Mouse (Mus musculus): ENCODE measurements at regions not wholly inside any gene's neighbourhood (a gene's known extent, or its start where the extent isn't known, plus 50 kb on each side); places are given as distances from the start of the nearest gene placed in this dataset.

GRCm38 (mm10) chr14:120669665-120670064 lies 191.4 kb downstream of the Rap2a start:
- DNase-seq (ENCODE audit: low read depth), result no peak
- no peak for TF ChIP-seq POLR2A (IDR thresholded peaks at IDR 0.05; ENCODE audit: borderline replicate concordance, extremely low read depth, insufficient read depth, insufficient read length, poor library complexity, severe bottlenecking)
- no peak for TF ChIP-seq CTCF (IDR thresholded peaks at IDR 0.05; ENCODE audit: borderline replicate concordance, extremely low read depth, insufficient read depth, insufficient read length)

- TF ChIP-seq CTCF (IDR thresholded peaks at IDR 0.05; ENCODE audit: borderline replicate concordance, extremely low read depth, insufficient read depth, insufficient read length) (no peak), POLR2A (IDR thresholded peaks at IDR 0.05; ENCODE audit: borderline replicate concordance, extremely low read depth, insufficient read depth, insufficient read length, poor library complexity, severe bottlenecking) (no peak)
- DNase-seq (ENCODE audit: low read depth), result no peak
Observed at GRCm38 (mm10) chr14:120675752-120676151, 197.5 kb downstream of the Rap2a start.

GRCm38 (mm10) chr14:120678533-120678932 lies 200.3 kb downstream of the Rap2a start:
- TF ChIP-seq POLR2A (IDR thresholded peaks at IDR 0.05; ENCODE audit: borderline replicate concordance, extremely low read depth, insufficient read depth, insufficient read length, poor library complexity, severe bottlenecking) (no peak), CTCF (IDR thresholded peaks at IDR 0.05; ENCODE audit: borderline replicate concordance, extremely low read depth, insufficient read depth, insufficient read length) (no peak)
- peak; percentile 45 for DNase-seq (ENCODE audit: low read depth)

- TF ChIP-seq CTCF (IDR thresholded peaks at IDR 0.05; ENCODE audit: borderline replicate concordance, extremely low read depth, insufficient read depth, insufficient read length) (no peak), POLR2A (IDR thresholded peaks at IDR 0.05; ENCODE audit: borderline replicate concordance, extremely low read depth, insufficient read depth, insufficient read length, poor library complexity, severe bottlenecking) (no peak)
- DNase-seq (ENCODE audit: low read depth), result no peak
Observed at GRCm38 (mm10) chr14:120679072-120679471, 200.8 kb downstream of the Rap2a start.

DNA sequence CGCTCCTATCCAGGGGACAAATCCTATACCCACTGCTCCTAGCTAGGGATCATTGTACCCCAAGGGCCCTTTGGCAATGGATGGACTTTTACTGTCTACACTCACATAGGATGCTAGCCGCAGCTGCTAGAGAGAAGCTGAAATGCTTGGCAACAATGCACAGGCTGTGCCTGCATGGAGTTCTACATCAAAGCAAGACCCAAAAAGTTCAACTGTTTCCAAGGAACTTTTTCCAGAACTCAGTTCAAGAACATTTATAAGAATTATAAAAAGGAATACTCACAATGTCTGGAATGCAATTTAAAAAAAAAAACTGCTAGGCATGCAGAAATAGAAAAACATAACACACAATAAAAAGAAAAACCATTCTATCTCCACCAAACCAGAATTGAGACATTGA lies 202.0 kb downstream of the Rap2a start:
- no peak for TF ChIP-seq POLR2A (IDR thresholded peaks at IDR 0.05; ENCODE audit: borderline replicate concordance, extremely low read depth, insufficient read depth, insufficient read length, poor library complexity, severe bottlenecking)
- no peak for TF ChIP-seq CTCF (IDR thresholded peaks at IDR 0.05; ENCODE audit: borderline replicate concordance, extremely low read depth, insufficient read depth, insufficient read length)
- DNase-seq (ENCODE audit: low read depth), result no peak

- peak; percentile 13 for DNase-seq (ENCODE audit: low read depth)
- no peak for TF ChIP-seq POLR2A (IDR thresholded peaks at IDR 0.05; ENCODE audit: borderline replicate concordance, extremely low read depth, insufficient read depth, insufficient read length, poor library complexity, severe bottlenecking)
Observed at GRCm38 (mm10) chr14:120685263-120685662, 207.0 kb downstream of the Rap2a start.

- TF ChIP-seq POLR2A (IDR thresholded peaks at IDR 0.05; ENCODE audit: borderline replicate concordance, extremely low read depth, insufficient read depth, insufficient read length, poor library complexity, severe bottlenecking), result no peak
- TF ChIP-seq CTCF (IDR thresholded peaks at IDR 0.05; ENCODE audit: borderline replicate concordance, extremely low read depth, insufficient read depth, insufficient read length), result no peak
- no peak for DNase-seq (ENCODE audit: low read depth)
Observed at GRCm38 (mm10) chr14:120685877-120686276, 207.6 kb downstream of the Rap2a start.

DNA sequence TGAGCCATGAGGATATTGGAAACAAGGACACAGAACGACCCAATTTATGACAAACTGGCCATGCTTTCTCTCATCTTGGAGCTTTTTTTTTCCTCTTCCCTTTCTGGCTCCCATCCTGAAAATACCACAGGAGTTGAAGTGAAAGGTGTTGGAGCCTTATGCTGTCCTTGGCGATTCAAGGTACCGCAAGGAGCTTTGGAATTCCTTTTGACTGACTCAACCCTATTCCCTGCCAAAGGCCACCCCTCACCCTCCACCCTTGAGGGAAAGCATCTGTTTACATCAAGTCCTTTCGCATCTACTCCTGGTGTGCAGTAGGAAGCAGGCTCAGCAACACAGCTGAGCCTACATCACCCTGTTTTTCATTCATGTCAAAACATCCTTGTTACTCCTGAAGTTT lies 208.5 kb downstream of the Rap2a start:
- TF ChIP-seq POLR2A (IDR thresholded peaks at IDR 0.05; ENCODE audit: borderline replicate concordance, extremely low read depth, insufficient read depth, insufficient read length, poor library complexity, severe bottlenecking) (no peak), CTCF (IDR thresholded peaks at IDR 0.05; ENCODE audit: borderline replicate concordance, extremely low read depth, insufficient read depth, insufficient read length) (no peak)
- no peak for DNase-seq (ENCODE audit: low read depth)

- no peak for DNase-seq (ENCODE audit: low read depth)
- TF ChIP-seq CTCF (IDR thresholded peaks at IDR 0.05; ENCODE audit: borderline replicate concordance, extremely low read depth, insufficient read depth, insufficient read length) (no peak), POLR2A (IDR thresholded peaks at IDR 0.05; ENCODE audit: borderline replicate concordance, extremely low read depth, insufficient read depth, insufficient read length, poor library complexity, severe bottlenecking) (no peak)
Observed at GRCm38 (mm10) chr14:120699378-120699777, 211.6 kb upstream of the Ipo5 start.

- TF ChIP-seq POLR2A (IDR thresholded peaks at IDR 0.05; ENCODE audit: borderline replicate concordance, extremely low read depth, insufficient read depth, insufficient read length, poor library complexity, severe bottlenecking), result no peak
- TF ChIP-seq CTCF (IDR thresholded peaks at IDR 0.05; ENCODE audit: borderline replicate concordance, extremely low read depth, insufficient read depth, insufficient read length), result no peak
- no peak for DNase-seq (ENCODE audit: low read depth)
Observed at GRCm38 (mm10) chr14:120705301-120705801, 205.7 kb upstream of the Ipo5 start.

DNA sequence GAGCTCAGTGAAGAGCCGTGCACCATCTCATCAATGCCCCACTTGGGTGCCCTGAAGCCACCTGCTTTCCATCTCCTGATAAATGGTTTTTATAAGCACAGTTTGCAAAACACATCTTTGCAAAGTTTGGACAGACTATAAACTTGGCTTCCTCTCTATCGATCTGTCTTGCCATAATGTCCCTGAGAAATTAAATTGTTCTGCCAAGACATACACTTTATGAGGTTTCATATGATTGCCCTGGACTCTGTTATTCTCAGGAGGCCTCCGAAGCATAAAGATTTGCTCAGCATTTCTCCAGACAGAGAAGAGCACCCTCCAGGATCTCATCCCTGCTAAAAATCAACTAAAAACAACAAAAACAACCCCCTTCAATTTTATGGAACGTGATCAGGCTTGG lies 200.2 kb upstream of the Ipo5 start:
- DNase-seq (ENCODE audit: low read depth), result no peak
- TF ChIP-seq CTCF (IDR thresholded peaks at IDR 0.05; ENCODE audit: borderline replicate concordance, extremely low read depth, insufficient read depth, insufficient read length) (no peak), POLR2A (IDR thresholded peaks at IDR 0.05; ENCODE audit: borderline replicate concordance, extremely low read depth, insufficient read depth, insufficient read length, poor library complexity, severe bottlenecking) (no peak)

DNA sequence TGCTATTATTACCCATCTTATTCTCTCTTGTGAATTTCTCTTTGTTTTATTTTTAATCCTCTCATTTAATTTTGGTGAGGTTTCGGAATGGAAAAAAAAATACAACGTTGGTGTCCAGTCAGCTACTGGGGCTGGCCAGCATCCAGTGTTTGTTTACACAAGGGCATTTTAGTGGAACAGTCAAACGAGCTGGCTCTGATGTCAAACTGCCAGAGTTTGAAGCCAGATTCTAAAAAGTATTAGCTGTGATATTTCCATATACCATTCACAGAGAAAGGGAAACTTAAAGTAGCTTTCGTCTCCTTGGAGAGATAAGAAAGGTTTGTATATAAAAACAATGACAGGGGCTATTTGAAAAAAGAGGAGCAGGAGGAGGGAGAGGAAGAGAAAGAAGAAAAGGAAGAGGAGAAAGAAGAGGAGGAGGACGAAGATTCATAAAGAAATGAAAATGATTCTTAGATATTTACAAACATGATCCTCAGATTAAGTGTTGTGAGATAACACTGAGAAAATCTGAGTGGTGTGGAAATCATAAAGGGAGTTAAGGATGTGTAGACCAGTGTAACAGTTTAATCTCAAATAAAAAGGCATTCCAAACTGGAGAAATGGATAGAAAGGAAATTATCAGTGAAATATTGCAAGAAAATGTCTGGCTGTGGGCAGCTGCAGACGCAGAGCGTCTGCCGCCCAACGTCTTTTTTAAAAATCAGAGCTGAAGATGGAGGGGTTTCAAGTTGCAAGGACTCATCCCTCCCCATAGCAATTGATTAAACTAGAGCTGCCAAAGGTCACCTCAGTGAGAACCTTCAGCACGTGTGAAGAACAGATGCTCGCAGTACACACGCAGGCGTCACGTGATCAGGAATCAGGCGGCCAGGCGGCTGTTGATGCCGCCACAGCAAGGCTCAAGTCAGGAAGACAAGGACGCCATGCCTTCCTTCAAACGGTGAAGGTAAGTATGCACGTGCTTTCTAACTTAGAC lies 190.3 kb upstream of the Ipo5 start:
- no peak for TF ChIP-seq POLR2A (IDR thresholded peaks at IDR 0.05; ENCODE audit: borderline replicate concordance, extremely low read depth, insufficient read depth, insufficient read length, poor library complexity, severe bottlenecking)
- DNase-seq (ENCODE audit: low read depth), result no peak

Measured in brain, embryonic 14.5 days (tissue).